Mouse (Mus musculus) left cerebral cortex, adult 2 months (tissue): ENCODE data around the gene Rabl3. TPM values are rescaled to one million over a fixed set of nuclear protein-coding genes. Genes with fewer than 3 reads are reported as not detected.
A peak's percentile ranks its signal among the peaks of the same experiment; 100 is the strongest.

Source experiments
- DNase-seq, 2 experiments: peaks; one replicate each; pipeline ENCODE4 v3.0.0; 2021 to 2022; ENCODE audit warnings: low spot score in 2 of 2, mixed read lengths in 1 of 2; ENCODE audit errors: extremely low spot score in 1 of 2
- H3K27ac ChIP-seq: fragments of 200-600 bp; 2 replicates; pipeline ENCODE4 v1.8.1; 2022
- H3K4me3 ChIP-seq: fragments of 200-600 bp; 2 replicates; pipeline ENCODE4 v1.8.1; 2022
- CTCF ChIP-seq: fragments of 200-600 bp; IDR thresholded peaks from 2 replicates; pipeline ENCODE4 v1.8.1; 2022; ENCODE audit warnings: antibody characterized with exemption, mild to moderate bottlenecking, moderate library complexity
- intact Hi-C: fragments of 180-260 bp; cut with DNase I; formaldehyde crosslinking; loops from one replicate; pipeline ENCODE4 v1.15.1; 2025
- total RNA-seq, 2 experiments: library from RNA; stranded (reverse); gene quantifications; 2 replicates each; pipeline ENCODE4 v1.2.3; 2021

The Rabl3 gene
- total RNA-seq, 2 experiments from 2014 or later = 7.3 to 10.5 TPM

GRCm38 (mm10) chr16:37552824-37553223 lies 13.1 kb downstream of the Rabl3 start:
- Histone ChIP-seq H3K4me3 (no peak overlapping the region), H3K27ac (no peak overlapping the region)
- intact Hi-C loops = no loop called here
- no peak for TF ChIP-seq CTCF
- no peak for DNase-seq

- intact Hi-C loops = no loop called here
- Histone ChIP-seq H3K27ac (peak overlapping the region; percentile 77), H3K4me3 (no peak overlapping the region)
- DNase-seq = no peak
- TF ChIP-seq CTCF = no peak
Observed at GRCm38 (mm10) chr16:37562414-37562813, 22.7 kb downstream of the Rabl3 start.

GRCm38 (mm10) chr16:37562961-37563360 lies 23.3 kb downstream of the Rabl3 start:
- Histone ChIP-seq H3K27ac (peak overlapping the region; percentile 77), H3K4me3 (no peak overlapping the region)
- intact Hi-C loops = no loop called here
- no peak for DNase-seq
- no peak for TF ChIP-seq CTCF

- H3K27ac ChIP-seq = no peak overlapping the region
- intact Hi-C loops = no loop called here
- DNase-seq = no peak
- TF ChIP-seq CTCF = no peak
- no peak overlapping the region for H3K4me3 ChIP-seq
Observed at GRCm38 (mm10) chr16:37565117-37565516, 25.4 kb downstream of the Rabl3 start.

- TF ChIP-seq CTCF = no peak
- Histone ChIP-seq H3K27ac (peak overlapping the region; percentile 38; the same call in 1 of the 2 replicates), H3K4me3 (no peak overlapping the region)
- no peak for DNase-seq
- intact Hi-C loops = no loop called here
Observed at GRCm38 (mm10) chr16:37566107-37566506, 26.4 kb downstream of the Rabl3 start.

GRCm38 (mm10) chr16:37567113-37568050 lies 27.7 kb downstream of the Rabl3 start:
- no peak for DNase-seq
- intact Hi-C loops = no loop called here
- no peak for TF ChIP-seq CTCF
- Histone ChIP-seq H3K27ac (no peak overlapping the region; the same call in 1 of the 2 replicates), H3K4me3 (no peak overlapping the region)

GRCm38 (mm10) chr16:37571554-37571953 lies 31.9 kb downstream of the Rabl3 start:
- no peak for TF ChIP-seq CTCF
- no peak overlapping the region for H3K27ac ChIP-seq
- DNase-seq = no peak
- no peak overlapping the region for H3K4me3 ChIP-seq
- intact Hi-C loops = no loop called here

- no peak overlapping the region for H3K4me3 ChIP-seq
- TF ChIP-seq CTCF = no peak
- no peak for DNase-seq
- no peak overlapping the region for H3K27ac ChIP-seq
- intact Hi-C loops = no loop called here
Observed at GRCm38 (mm10) chr16:37572117-37572754, 32.6 kb downstream of the Rabl3 start.

- Histone ChIP-seq H3K27ac (no peak overlapping the region), H3K4me3 (no peak overlapping the region)
- intact Hi-C loops = no loop called here
- DNase-seq = no peak
- TF ChIP-seq CTCF = peak; percentile 19
Observed at GRCm38 (mm10) chr16:37573061-37573460, 33.4 kb downstream of the Rabl3 start.

GRCm38 (mm10) chr16:37575325-37575724 lies 35.6 kb downstream of the Rabl3 start:
- intact Hi-C loops = no loop called here
- DNase-seq = no peak
- TF ChIP-seq CTCF = no peak
- Histone ChIP-seq H3K27ac (no peak overlapping the region), H3K4me3 (no peak overlapping the region)

- no peak for TF ChIP-seq CTCF
- no peak for DNase-seq
- Histone ChIP-seq H3K27ac (no peak overlapping the region), H3K4me3 (no peak overlapping the region)
- intact Hi-C loops = no loop called here
Observed at GRCm38 (mm10) chr16:37579591-37579990, 39.9 kb downstream of the Rabl3 start.

GRCm38 (mm10) chr16:37579994-37580393 lies 40.3 kb downstream of the Rabl3 start, which contains the start of gene Hgd:
Hgd (plus strand) TSS chr16:37580153.
- no peak within 1 kb of the TSS for H3K4me3 ChIP-seq
- no peak within 1 kb of the TSS for H3K27ac ChIP-seq
- no peak for TF ChIP-seq CTCF
- DNase-seq = no peak
- intact Hi-C loops = no loop called here

GRCm38 (mm10) chr16:37580651-37581050 lies 41.0 kb downstream of the Rabl3 start:
- intact Hi-C loops = no loop called here
- H3K27ac ChIP-seq = no peak overlapping the region
- no peak overlapping the region for H3K4me3 ChIP-seq
- DNase-seq = no peak
- TF ChIP-seq CTCF = no peak
